Mouse (Mus musculus) cerebellum, adult 9-11 months (tissue): Measurements from ENCODE around the gene Aqp9.

Experiments used
- DNase-seq: peaks from one replicate; pipeline ENCODE4 v3.0.0; 2022

Aqp9 gene

DNA sequence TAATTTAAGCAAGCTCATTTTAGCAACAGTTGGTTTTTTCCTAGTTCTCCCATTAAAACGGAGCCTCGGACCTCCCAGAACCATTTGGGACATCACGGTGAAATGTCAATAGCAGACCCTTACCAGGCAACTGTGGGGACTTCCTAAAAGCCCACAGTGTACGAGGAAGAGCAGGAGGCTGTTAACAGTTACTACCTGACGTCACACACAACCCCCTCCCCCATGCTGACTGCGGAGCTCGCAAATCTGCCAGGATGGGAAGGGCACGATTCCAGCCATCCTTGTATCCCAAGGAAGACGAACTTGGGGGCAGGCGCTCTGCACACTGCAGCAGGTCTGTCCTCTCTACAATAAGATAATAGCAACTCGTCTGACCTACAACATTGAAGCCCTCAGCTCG lies at the start of gene Aqp9:
Aqp9 (minus strand) TSS at position 172 of the 400 bp plus-strand sequence.
- DNase-seq = no peak

DNA sequence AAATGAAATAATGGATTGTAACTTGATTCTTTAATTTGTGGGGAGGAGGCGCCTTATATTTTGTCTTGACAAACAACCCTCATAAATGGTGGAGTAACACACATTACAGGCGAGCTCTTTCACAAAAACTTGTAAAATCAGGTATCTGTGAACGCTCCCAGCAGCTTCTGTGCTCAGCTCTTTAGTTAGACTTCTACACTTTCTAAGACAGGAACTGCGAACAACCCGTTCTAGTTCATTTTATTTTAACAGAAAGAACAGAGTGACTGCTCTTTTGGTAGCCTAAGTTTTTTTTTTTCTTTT lies 49.3 kb upstream of the Aqp9 start:
- no peak for DNase-seq

DNA sequence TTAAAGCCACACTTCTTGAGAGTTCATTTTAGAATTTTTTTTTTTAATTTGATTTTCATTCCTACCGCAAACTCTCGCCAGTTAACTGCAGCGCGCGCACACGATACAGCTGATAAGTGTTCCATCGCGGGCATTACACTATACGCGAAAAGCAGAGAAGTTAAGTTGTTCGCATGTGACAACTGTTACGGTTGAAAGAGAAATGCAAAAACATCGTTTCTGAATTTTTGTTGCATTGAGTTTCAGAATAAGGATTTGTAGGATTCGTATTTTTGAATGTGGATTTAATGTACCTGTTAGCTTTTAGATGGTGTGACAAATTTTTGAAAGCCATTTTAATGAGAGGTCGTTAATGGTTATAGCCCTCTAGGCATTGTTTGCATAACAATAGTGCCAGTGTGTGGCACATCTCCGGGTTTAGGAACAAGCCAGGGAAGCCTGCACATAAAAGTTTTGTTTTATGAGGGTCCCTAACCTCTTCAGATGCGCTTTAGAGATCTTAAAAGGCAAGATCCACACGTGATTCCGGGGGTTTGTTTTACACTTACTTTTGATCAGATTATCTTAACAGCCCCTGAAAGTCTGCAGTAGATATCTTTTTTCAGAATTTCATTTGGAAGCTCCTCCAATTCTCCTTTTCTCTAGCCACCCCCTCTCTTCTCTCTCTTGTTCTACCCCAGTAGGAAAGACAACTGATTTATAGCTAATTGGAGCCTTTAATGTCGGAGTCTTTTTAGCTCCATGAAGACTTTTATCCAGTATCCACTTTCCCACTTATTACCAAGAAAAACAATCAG lies 48.7 kb upstream of the Aqp9 start:
- DNase-seq = no peak

DNA sequence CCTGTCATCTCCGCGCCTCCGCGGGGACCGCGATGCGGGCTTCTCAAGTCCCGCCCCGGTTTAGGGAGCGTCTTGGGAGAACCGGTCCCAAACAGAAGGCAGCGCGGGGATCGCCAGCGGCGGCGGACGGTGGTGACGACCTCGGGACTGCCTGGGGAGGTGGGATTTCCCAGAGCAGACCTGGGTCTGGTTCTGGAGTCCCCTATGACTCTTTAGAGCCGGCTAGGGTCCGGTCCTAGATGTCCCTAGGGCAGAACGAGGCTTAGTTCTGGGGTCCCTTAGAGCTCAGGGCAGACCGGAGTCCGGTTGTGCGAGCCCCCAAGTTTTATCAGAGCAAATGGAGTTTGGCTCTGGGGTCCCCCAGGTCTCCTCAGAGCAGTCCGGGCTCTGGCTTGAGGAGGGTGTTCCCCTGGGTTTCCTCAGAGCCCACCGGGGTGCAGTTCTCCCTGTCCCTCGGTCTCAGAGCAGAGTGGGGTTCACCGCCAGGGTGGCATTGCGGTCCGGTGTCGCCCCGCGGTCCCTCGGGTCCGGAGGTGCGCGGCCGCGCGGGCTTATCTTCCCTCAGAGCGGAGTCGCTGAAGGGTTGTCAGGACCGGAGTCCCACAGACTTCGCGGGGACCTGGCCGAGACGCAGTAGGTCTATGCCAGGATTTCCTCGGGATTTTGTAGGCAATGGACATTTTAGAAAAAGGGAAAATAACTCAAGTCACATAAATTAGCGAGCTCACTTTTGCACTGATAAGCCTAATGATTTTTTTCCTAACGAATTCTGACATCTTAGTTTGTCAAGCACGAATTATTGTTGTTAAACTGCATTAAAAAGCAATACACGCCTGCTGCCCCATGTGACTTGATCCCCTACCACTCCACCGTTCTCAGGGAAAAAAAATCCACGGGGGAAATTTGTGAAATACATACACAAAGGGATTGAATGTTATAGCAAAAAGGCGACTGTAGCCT lies 47.8 kb upstream of the Aqp9 start:
- no peak for DNase-seq

GRCm38 (mm10) chr9:71215248-71216035 lies 47.0 kb upstream of the Aqp9 start, which contains the start of gene Aldh1a2:
Gene Aldh1a2 (plus strand): TSS chr9:71215789.
- no peak for DNase-seq

- DNase-seq = no peak
These were observed 45.2 kb upstream of the Aqp9 start for GRCm38 (mm10) chr9:71213636-71214035.

DNA sequence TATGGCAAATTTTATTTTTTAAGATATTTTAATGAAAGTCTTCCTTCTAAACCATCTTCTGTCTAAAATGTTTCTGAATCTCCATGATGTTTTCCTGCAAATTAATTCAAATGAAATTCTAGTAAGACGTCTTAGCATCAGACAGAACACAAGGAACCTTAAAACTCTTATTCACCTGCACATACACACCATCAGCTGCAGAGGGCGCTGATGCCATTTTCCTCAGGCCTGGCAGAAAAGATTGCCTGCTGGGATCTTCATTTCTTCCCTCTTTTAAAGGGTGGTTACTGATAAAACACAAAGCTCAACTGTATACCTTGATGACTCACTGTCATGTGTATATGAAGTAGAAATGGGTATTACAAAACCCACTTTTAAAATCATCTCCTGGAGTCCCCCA lies 42.4 kb upstream of the Aqp9 start:
- no peak for DNase-seq

GRCm38 (mm10) chr9:71209299-71209698 lies 40.8 kb upstream of the Aqp9 start:
- no peak for DNase-seq

DNA sequence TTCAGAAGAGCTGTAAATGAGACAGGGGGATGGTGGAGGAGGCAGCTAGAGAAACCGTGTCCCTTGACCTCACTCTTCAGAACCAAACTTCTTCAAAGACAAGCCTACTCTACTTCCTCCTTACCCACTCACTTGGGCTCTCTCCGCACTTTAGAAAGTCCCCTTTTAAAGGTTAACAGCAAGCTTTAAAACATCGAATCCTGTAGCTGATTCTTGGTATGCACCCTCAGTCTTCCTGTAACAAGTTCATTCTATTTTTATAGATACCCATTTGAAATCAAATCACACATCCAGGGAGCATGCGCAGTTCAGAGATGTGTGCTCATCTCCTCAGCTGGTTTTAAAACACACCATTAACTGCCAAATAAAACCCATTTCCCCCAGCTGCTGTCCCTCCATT lies 33.8 kb upstream of the Aqp9 start:
- no peak for DNase-seq

GRCm38 (mm10) chr9:71198826-71199225 lies 30.3 kb upstream of the Aqp9 start:
- DNase-seq = no peak

GRCm38 (mm10) chr9:71188647-71189415 lies 20.3 kb upstream of the Aqp9 start:
- peak; percentile 22 for DNase-seq

DNA sequence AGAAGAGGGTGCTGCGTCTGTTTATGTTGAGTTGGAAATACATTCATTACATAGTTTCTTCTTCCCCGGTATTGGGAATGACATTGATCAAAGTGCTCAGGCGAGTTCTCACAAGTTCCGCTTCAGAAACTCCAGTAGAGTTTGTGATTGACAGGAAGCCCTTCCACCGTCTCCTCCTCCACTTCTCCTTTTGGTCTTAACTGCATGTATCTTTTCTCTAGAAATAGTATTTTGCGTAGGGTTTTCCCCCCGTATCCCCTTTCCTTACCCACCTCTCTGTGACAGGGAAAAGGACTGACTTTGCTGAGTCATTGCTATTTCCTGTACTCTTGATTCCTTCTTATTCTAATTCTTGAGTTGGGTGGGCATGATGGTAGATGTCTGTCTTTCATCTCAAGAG lies 18.9 kb upstream of the Aqp9 start:
- no peak for DNase-seq

- DNase-seq = no peak
These were observed 17.3 kb upstream of the Aqp9 start for GRCm38 (mm10) chr9:71185823-71186222.

GRCm38 (mm10) chr9:71185285-71185684 lies 16.8 kb upstream of the Aqp9 start:
- no peak for DNase-seq

- DNase-seq = no peak
These were observed 11.7 kb upstream of the Aqp9 start for GRCm38 (mm10) chr9:71179964-71180700.

DNA sequence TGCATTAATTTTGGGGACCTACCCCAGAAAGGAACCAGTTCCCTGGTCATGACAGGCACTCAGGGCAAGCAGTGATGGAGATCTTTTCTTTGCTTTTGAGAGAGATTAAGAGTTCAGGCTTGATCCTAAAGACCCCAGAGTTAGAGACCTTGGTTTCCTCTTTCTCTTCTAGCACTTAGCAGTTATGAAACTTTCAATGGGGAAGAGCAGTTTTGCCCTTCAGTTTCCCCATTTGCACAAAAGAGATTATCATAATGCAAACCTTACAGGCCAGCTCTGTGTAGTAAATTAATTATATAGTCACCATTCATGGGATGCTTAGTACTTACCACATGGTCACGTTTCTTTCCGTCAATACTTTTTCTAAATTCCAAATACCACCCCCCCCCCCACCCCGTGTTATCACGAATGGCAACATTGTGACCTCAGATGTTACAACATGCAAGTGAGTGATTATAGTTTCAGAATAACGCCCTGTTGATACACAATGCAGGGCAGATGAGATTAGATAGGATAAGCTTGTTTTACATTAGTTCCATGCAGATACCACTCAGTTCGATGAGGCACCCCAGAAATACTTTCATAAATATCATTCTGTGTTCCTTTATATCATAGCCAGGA lies 10.9 kb upstream of the Aqp9 start:
- no peak for DNase-seq

DNA sequence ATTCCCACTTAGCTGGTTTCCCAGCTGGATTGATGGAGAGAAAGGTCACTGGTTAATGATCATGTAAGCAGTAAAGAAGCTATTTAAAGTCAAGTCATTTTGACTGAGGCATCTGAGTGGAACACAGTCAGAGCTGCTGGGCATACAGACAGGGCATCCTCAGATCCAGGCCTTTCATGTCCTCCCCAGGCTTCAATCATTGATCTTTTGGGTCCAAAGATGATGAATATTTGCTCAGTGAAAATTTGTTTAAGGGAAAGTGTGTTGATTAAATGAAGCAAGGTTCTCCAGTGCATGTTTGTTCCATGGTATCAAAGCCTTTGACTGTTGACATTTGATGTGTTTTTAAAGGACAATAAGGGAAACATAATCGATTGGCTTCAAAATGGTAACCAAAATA lies 7.2 kb upstream of the Aqp9 start:
- DNase-seq = no peak

DNA sequence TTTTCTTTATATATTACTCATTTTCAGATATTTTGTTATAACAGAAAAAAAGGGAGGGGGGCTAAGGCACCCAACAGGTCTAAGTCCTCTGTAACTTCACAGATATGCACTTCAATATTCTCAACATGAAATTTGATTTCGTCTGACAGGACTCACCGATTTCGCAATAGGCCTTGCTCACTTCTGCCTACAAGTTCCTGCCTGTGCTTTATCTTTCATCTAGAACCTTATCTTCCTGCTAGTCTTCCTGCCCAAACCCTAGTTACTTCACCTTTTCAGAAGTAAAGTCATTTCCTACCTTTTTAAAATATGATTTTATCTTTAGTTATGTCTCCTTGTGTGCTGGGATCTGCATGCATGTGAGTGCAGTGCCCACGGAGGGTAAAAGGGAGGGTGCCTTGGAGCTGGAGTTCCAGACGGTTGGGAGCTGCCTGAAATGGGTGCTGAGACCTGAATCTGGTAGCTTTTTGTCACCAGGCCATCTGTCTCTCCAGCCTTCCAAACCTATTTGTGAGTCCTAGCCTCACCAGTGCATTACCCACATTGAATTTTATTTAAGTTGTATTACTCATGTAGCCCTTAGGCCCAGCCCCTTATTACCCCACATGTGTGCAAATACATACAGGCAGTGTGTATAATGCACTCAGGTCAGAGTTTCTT lies 6.0 kb upstream of the Aqp9 start:
- DNase-seq = no peak

- no peak for DNase-seq
These were observed 5.1 kb upstream of the Aqp9 start for GRCm38 (mm10) chr9:71173533-71173932.

DNA sequence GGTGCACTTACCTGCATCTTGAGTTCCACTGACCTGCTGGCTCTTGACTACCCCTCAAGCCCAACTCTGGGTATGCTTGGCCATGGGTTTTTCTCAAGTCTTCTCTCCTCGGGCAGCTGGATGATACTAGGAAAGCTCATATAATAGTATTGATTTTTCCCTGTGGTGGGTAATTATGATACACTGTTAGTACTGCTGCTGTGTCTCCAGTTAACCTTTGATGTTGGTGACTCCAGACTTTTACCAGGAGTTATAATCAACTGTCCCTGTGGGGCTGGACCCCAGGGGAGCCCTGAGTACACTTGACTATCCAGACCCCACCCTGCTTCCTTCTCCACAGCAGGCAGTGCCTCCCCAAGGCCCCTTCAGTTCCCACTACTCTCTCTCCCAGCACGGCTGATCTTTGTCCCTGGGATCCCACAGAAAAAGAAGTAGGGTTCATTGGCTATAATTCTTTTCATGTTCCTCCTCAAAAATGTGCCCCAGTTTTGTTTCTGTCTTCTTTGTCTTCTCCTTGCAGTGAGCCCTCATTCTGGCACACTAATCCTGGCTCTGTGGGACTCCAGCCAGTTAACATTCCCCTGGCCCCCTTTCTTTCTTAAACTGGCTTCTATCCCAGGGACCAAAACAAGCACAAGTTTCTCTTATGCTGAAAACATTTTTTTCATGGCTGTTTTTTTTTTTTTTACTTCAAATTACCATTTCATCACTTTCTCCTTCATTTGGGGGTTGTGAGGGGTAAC lies 838 bp downstream of the Aqp9 start:
- DNase-seq = peak; percentile 15
